Mouse (Mus musculus): Measurements from ENCODE around the gene Calcrl.

The Calcrl gene

DNA sequence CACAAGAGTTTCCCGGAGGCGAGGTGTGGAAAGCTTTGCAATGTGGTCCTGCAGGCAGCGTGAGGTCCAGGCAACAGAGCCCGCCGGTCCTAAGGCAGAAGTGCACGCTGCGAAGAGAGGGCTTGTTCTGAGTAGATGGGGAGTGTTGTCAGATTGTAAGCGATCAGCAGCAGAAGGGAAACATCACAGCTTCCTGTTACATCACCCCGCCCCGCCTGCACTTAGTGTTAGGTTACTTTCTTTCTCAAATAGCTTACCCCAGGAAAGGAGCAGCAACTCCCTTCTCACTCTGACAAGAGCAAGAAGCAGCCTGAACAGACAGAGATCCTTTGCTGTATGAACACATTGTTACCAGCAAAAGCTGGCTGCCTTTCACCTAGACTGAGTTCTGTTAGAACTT, at the start of gene Calcrl:
Calcrl (minus strand) TSS at position 274 of the 400 bp plus-strand sequence.
- peak; percentile 56 for DNase-seq (ENCODE audit: low spot score)

DNA sequence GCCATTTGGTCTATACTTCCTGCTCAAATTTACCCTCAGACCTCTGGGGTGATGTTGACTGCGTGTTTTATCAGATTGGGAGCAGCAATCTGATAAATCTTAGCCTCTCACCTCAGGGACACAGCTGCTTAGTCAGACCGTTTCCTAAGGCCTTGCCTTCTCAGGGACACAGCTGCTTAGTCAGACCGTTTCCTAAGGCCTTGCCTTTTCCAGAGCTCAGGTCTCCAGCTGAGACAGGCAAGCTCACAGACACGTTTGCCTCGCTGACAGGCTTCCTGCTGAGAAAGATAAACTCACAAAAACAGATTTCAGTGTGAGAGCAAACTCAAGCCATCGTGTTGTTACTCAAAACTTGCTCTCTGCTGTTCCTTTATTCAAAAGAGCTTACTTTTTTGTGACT, 49.4 kb upstream of the Calcrl start:
- DNase-seq (ENCODE audit: low spot score) = no peak

DNA sequence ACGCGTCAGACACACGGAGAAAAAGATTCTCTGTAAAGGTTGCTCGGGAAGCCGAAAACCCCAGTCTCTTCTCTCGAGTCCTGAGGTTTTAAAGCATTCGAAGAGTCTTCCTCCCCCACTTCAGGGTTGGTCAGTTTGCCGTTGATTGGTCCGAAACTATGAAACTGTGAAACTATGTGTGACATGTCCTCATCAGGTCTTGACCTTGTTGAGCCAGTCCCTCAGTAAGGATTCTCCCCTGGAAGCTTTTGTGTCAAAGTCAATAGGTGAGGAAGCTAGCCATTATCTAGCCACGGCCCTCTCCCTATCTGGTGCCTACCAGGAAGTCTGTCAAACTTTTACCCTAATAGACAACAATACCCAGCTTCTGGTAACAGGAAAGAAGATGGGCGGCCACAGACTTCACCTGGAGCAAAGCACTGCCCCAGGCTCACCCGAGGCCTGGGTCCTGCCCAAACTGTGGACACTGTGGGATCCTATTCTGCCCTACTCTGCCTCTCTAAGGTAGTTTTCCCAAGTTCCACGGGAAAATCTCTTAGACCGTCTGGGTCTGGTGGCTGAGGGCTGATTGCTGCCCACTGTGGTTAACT, 48.8 kb upstream of the Calcrl start:
- DNase-seq (ENCODE audit: low spot score) = no peak

DNA sequence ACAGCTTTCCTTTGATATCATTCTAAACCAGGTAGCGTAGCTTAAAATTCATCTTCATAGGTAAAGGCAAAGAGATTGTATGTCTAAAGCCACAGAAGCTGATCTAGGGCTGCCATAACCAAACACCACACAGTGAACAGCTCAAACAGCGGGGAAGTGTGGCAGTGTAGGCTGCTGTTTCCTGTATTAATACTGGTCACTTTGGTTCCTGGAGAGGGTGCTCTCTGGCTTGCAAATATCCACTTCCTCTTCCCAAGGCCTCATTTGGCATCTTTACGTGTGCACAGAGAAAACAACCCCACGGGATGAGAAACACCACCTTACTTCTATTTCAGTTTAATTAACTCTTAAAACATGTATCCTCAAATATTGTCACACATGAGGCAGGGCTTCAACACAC, 42.2 kb upstream of the Calcrl start:
- no peak for DNase-seq (ENCODE audit: low spot score)

DNA sequence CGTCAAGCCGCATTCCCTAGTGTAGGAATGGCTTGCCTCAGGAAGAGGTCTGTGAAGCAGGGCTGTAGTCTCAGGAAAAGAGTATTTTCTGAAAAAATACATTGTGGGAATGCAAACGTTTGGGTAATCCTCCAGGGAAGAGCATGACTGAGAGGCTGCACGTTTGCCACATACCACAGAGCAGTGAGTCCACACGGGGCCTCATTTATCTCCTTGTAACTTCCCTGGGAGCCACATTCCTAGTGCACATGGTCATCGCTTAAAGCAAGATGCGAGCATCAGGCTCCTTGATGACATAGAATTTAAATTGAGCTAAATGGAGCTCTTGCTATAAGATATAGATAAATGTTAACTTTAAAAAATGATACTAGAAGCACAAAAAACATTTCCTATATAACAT, 39.7 kb upstream of the Calcrl start:
- no peak for DNase-seq (ENCODE audit: low spot score)

DNA sequence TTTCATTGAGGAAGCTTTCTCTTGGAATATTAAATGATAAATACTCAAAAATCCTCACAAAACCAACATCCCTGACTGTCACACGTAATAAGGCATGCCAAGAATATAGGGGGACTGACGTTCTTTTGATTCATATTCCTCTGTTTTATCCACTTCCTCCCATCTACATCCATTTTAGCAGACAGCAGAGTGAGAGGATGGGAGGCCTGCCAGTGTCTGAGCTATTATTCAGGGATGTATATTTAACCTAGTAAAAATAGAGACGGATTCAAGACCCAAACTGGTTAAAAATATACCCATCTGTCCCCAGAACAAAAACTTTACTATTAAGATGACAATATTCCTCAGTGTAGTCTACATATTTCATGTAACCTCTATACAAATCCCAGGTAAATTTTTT, 37.2 kb upstream of the Calcrl start:
- DNase-seq (ENCODE audit: low spot score) = no peak

DNA sequence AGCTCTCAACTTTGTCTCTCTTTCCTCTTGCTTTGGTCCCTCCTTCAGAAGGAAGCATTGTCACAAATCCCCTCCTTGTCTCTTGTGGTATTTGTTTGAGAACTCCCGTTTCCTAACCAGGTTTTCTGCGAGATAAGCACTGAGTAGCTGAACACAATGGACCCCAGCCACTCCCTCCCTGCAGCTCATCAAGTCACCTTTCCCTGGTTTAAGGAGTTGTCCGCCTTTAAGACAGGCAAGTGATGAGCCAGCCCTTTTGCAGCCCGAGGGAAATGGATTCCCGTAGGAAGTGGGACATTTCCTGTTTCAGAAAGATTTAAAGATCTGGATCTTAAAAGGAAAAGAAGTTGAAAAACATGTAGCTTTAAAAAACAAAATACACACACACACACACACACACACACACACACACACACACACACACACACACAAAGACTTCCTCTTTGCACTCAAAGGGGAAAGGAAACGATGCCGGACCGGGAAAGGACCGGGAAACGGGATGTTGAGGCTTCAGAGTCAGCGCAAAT, 34.5 kb upstream of the Calcrl start:
- DNase-seq (ENCODE audit: low spot score) = no peak

DNA sequence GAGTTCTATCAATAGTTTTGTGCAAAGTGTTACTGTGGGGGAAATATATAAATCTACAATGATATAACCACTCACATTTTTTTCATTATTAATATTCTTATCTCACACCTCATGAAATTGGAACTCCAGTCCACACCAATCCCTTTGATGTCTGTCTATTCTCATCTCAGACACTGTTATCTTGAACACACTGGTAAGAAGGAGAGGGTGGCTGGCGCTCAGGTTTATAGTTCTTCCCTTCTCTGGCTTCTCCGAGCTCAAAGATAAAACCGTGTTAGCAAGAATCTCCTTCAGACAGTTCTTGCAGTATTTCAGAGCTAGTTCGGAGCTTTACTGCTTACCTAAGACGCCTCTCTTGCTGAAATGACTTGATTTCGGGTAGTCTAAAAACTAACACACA, 32.0 kb upstream of the Calcrl start:
- no peak for DNase-seq (ENCODE audit: low spot score)

DNA sequence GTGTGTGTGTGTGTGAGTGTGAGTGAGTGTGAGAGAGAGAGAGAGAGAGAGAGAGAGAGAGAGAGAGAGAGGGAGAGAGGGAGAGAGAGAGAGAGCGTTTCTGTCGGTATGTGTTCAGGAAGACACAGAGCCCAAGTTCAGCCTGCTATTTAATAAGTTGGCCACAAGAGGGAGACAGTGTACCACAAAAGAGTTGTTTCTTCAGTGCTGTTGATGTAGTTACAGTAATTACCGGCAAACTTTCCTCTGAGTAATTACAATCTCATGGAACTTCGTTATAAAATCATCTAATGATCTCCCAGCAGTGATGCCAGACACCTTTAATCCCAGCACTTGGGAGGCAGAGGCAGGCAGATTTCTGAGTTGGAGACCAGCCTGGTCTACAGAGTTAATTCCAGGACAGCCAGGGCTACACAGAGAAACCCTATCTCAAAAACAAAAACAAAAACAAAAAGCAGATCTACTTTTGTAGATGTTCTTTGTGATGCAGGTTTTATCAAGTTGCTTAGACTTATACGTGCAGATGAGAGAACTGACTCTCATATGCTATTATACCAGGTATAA, 30.1 kb upstream of the Calcrl start:
- DNase-seq (ENCODE audit: low spot score) = no peak

DNA sequence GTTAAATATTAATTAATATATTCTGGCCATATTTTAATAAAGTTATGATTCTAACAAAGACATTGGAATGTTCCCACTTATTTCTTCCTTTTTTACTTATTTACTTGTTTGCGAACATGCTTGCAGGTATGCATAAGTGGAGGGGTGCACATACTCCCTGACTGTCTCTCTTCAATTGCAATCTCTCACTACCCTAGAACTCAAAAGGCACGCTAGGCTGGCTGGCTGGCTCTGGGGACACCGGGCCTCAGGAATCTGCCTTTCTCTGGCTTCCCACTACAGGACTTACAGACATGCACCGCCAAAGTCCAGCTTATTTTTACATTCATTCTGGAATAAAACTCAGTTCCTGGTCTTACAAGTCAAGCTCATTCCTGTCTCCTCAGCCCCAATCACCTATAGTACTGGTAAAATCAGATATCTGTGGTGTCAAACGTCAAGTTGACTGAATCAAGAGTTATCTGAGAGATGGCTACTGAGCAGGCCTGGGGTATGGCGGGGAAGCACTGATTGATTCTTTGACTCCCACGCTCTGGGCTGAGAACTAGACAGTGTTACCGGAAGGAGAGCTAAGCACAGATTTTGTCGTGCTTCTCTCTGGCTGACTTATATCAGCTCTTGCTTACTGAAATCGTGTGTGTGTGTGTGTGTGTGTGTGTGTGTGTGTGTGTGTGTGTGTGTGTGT, 29.5 kb upstream of the Calcrl start:
- DNase-seq (ENCODE audit: low spot score) = no peak

DNA sequence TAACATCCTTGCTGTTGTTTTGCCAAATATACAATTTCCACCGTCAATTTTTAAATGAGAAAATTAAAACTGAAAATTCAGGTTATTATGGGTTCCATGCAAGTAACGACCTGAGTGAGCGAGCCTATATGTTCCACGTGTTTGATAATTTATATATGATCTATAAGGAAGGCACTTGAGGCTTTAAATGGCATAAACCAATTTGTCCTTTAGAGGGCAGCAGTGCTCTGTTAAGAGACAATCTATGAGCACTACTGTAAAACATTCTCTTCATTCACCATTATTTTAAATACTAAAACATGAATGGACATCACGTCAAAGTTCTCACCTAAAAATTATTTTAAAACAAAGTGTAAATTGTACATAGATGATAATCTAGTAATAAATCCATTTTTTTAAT, 28.8 kb upstream of the Calcrl start:
- no peak for DNase-seq (ENCODE audit: low spot score)

DNA sequence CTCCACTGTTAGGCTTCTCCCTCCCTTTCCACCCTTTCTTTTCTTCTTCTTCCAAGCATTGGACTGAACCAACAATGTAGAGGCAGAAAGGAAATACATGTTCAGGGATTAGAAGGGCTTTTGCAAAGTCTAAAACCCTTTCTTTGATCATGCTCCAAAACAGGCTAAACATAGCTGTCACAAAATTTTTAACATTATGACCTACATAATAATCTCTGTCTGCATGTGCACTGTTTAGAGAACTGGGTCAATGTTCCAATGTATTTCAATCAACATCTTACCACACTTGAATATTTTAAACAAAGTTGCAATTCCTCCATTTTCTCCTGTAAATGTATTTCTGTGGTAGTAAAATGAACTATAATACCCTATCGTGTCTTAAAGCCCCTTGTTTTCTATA, 20.3 kb upstream of the Calcrl start:
- no peak for DNase-seq (ENCODE audit: low spot score)

DNA sequence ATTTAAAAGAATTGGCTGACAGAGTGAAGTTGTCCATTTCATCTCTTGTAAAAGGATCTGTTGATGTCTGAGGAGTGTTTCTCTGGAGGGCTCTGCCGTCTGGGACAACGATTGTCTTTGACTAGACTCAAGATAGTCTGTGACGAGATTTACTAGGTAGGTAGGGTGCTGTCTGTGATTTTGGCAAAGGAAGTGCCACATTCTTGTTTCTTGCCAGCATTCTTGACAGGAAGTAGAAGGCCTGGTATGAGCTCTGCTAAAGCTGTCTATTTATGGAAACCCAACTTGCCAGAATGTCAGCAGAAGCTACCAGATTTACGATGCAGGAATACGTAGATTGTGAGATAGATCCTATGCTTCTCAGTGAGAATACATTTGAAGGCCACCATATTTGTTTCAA, 16.7 kb upstream of the Calcrl start:
- no peak for DNase-seq (ENCODE audit: low spot score)

DNA sequence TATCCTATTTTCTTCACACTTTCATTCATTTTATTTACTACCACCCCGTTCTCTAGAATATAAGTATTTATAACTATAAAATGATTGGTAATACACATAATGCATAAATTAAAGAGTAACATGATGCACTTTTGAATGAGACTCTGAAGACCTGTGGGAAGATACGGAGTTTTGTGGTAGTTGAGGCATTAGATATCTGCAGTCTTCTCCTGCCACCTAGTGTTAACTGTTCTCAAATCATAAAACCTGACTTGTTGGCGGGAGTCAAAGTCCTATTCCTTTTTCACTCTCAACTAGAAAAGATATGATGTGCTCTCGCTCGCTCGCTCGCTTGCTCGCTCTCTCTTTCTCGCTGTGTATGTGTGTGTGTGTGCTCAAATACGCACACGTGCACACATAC, 4.5 kb upstream of the Calcrl start:
- no peak for DNase-seq (ENCODE audit: low spot score)

DNA sequence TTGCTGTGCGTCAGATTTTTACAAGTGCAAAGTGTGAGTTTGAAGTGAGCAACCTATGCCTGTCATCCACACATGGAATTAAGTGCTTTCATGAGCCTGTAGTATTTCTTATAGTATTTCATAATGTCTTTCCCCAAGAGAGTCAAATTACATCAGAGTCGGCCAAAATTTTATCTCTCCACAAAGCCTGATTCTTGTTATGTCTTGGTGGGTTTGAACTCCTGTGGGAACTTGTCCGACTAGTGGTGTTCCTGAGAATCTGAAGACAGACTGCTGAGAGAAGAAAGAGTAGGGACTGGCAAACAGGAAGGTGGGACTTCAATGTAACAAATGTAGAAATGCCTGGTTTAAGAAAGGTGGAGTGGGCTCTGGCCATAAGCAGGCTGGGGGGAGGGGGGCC, 3.6 kb upstream of the Calcrl start:
- no peak for DNase-seq (ENCODE audit: low spot score)

DNA sequence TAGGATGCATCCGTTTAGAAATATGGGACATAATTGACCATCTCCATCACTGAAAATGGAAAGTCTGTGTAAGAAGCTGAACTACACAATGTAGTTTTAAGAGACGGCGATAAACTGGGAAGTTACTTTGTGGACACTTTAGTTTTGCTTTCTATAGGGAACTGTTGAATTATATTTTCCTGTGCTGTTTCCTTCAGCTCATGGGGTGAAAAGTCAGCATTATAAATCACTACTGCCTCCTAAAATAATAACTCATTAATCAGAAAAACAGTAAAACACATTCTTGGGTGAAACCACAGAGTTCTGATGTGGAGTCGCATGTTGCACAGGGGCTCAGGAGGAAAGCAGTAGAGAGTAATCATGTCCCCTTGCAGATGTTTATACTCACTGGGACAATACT, 1.3 kb upstream of the Calcrl start:
- no peak for DNase-seq (ENCODE audit: low spot score)

DNA sequence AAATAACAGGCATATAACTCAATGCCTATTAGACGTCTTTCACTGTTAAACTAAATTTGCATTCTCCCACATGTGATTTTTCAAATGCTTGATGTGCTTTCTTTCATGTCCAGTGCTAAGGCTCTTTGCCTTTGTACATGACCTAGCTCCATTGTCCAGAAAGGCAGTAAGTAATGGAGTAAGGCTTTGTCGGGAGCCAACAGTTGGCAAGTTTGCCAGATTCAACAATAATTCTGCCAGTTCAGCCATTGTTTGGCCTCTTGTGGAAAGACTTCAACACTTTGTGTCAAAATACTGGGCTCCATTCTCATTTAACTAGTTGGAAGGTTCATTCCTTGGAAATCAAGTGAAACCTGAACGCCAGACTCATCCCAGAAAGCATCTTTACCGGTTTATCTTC, 8.7 kb downstream of the Calcrl start:
- DNase-seq (ENCODE audit: low spot score) = no peak

DNA sequence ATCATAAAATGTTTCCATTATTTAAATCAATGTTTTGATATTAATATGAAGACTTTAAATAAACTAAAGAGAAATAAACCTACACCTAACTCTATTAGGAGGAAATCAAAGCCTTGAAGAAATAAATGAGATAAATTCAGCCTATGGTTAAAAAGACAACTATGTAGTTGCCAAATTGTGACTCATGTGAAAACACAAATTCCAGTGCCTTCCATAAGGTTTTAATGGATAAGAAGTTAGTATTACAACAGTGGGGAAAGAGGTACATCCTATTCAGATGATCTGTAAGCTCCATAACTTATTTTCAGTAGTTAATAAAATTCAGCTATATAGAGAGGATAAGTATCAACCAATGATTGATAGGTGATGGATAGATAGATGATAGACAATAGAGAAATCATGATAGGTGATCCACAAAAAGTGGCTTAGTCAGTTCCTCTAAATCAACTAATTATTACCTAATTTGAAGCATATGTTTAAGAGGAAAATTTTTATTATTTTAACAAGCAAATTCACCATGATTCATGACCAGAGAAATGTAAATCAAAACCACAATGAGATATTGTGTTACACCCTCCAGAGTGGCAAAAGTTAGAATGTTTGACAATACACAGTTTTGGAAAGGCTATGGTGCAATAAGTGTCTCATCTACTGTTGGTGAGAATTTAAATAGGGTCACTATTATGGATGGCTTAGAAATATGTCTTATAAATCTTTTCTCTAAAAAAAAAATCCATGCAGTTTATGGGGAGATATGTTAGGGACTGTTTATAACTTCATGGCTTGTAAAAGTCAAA, 15.2 kb downstream of the Calcrl start:
- DNase-seq (ENCODE audit: low spot score) = no peak

DNA sequence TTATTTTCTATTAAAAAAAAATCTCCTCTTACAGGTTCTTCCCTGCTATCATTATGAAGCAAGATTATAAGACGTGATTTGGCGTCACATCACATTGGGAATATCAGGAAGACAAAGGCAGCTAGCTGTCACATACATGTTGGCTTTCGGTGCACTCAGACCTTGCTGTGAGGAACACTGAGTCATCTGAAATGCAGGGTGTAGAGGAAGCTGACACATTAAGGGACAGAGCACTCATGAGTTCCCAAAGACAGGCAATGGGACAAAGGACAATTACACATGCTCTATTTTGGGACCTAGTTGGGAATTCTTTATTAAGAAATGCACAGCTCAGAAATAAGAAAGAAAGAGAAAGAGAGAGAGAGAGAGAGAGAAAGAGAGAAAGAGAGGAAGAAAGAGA, 20.4 kb downstream of the Calcrl start:
- DNase-seq (ENCODE audit: low spot score) = no peak

DNA sequence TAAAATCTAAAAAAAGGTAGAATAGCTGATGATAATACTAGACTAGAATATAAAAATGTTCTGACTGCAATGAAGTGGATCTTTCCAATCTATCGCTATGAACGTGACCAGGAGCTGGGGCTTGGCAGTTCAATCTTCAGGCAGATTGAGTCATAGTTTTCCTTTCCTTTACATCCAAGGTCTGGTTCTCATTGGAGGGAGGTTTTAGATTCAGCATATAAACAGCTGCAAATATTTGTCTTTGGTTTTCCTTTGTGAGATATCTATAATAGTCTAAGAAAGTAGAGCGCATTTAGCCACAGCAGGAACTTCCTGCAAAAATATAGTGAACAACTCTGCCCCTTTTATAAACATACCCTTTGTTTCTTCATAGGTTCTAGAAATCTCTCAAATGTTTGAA, 22.5 kb downstream of the Calcrl start:
- DNase-seq (ENCODE audit: low spot score) = no peak

DNA sequence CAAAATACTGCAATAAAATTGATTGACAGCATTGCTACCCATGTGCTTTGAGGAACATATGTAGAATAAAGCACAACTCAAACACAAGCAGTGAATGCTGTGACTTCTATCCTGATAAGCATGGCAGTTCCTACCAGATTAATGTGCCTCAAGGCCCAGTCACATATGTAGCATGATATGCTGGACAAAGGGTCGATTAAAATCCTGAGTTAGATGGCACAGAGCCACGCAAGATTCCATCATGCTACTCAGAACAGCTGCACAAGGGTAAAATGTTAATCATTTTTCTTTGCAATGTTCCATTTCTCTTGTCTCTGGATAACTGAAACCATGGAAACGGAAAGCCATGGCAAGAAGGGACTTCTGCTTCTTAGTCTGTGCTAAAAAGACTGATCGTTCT, 28.7 kb downstream of the Calcrl start:
- DNase-seq (ENCODE audit: low spot score) = no peak

DNA sequence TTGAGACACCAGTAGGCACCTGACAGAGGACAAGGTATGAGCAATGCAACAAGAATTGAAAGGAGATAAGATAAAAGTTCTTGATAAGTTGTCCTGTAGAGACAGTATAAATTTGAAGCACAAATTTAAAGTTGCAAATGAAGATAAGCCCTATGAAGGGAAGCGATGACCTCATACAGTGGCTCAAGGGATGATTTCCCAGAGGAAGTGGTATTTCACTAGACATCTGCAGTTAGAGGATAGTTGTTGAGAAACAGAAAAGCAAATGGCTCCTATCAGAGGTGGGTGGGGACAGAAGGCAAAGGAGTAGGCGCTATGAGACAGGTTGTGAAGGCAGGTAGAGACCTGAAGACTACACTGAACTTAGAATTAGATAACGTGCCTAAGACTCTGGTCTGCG, 32.0 kb downstream of the Calcrl start:
- no peak for DNase-seq (ENCODE audit: low spot score)

DNA sequence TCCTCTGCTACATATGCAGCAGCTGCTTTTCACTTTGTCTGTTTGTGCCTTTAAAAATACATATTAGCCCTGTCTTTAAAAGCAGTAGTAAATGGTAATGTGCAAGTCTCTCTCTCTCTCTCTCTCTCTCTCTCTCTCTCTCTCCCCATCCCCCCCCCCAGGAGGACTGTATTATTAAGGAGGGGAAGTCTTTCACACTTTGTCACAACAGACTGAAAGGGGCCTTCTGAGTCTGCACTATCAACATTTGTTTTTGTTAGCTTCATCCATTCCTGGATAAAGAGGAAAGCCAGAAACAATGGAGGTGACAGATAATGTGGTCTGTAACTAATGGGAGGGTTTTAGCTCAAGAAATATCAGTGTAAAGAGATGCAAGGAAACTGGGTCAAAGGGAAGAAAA, 36.1 kb downstream of the Calcrl start:
- no peak for DNase-seq (ENCODE audit: low spot score)

Measured in spleen, adult 12 weeks (tissue).